8 mouse cellular contexts compared by ENCODE assay signal in genomic region chr15:12066176-12066856, GRCm38 (mm10). TPM values are rescaled to one million over a fixed set of nuclear protein-coding genes. Genes with fewer than 3 reads are reported as not detected.
DNase-seq lines count a peak whose midpoint lies in the region; ATAC-seq and TF ChIP-seq lines count a peak whose summit lies in the region.
"Had no signal": no experiment of that assay in that cellular context is flagged by ENCODE, and none has a peak within 500 bp of the region (broad histone marks: within the 10 kb centered on the region; RNA-seq: fewer than 3 reads in every experiment).

No protein-coding gene starts in this region.

- no peaks in the 10 kb centered on the region for H3K36me3 ChIP-seq in kidney, embryonic 14.5 days (ENCODE audit: control insufficient read depth, insufficient read depth, low read length)
- H3K36me3 ChIP-seq in limb, embryonic 14.5 days (ENCODE audit: control insufficient read depth, insufficient read depth, low read length), result no peaks in the 10 kb centered on the region
- H3K36me3 ChIP-seq in liver, embryonic 11.5 days (ENCODE audit: control insufficient read depth, insufficient read depth, low read length), result no peaks in the 10 kb centered on the region

- H3K4me2 ChIP-seq in kidney, embryonic 14.5 days (replicated peaks; ENCODE audit: low read depth, low read length), result no peak overlapping the region
- no peak overlapping the region for H3K4me2 ChIP-seq in limb, embryonic 14.5 days (replicated peaks; ENCODE audit: low read depth, low read length, severe bottlenecking)
- H3K4me2 ChIP-seq in liver, embryonic 11.5 days, result no peak overlapping the region

- peaks cover 18% of the 10 kb centered on the region for H3K4me1 ChIP-seq in kidney, embryonic 14.5 days (ENCODE audit: control insufficient read depth, insufficient read depth, low read length)
- H3K4me1 ChIP-seq in limb, embryonic 14.5 days (ENCODE audit: control insufficient read depth, insufficient read depth, low read length), result peaks cover 35% of the 10 kb centered on the region
- no peaks in the 10 kb centered on the region for H3K4me1 ChIP-seq in liver, embryonic 11.5 days (replicated peaks; ENCODE audit: control insufficient read depth, insufficient read depth, low read length)

- no peaks in the 10 kb centered on the region for H3K27me3 ChIP-seq in kidney, embryonic 14.5 days (ENCODE audit: control insufficient read depth, insufficient read depth, low read length)
- H3K27me3 ChIP-seq in limb, embryonic 14.5 days (ENCODE audit: control insufficient read depth, insufficient read depth, low read length), result no peaks in the 10 kb centered on the region
- no peaks in the 10 kb centered on the region for H3K27me3 ChIP-seq in liver, embryonic 11.5 days (replicated peaks; ENCODE audit: control insufficient read depth, insufficient read depth, low read length)

- no peak for ATAC-seq in kidney, embryonic 14.5 days (ENCODE audit: low FRiP score, low TSS enrichment)
- peak; percentile 49 for ATAC-seq in limb, embryonic 14.5 days (ENCODE audit: low FRiP score, low read depth)
- ATAC-seq in liver, embryonic 11.5 days (replicated peaks; ENCODE audit: low FRiP score), result no peak

- DNase-seq in brain, adult 2 months (ENCODE audit: low read depth, low spot score), result peak; percentile 71
- peak; percentile 56 to 75 for DNase-seq in cerebellum, postnatal 4 days (ENCODE audit: low spot score in 2 of 2)
- peak; percentile 89 to 91 for DNase-seq in heart, adult 9 months (ENCODE audit: low spot score in 2 of 2)
- DNase-seq in limb, embryonic 14.5 days (ENCODE audit: low spot score), result peak; percentile 80
- peak; percentile 89 to 90 for DNase-seq in right cerebral cortex, postnatal 10 days (ENCODE audit: low spot score in 2 of 2)
- DNase-seq in liver, embryonic 11.5 days (ENCODE audit: low spot score), result no peak

- H3K9me3 ChIP-seq in kidney, embryonic 14.5 days (ENCODE audit: control insufficient read depth, low read length), result peaks cover 5% of the 10 kb centered on the region; the same call in 1 of the 2 replicates
- no peaks in the 10 kb centered on the region for H3K9me3 ChIP-seq in limb, embryonic 14.5 days (ENCODE audit: control insufficient read depth, low read length)
- H3K9me3 ChIP-seq in liver, embryonic 11.5 days (ENCODE audit: control insufficient read depth, low read length), result no peaks in the 10 kb centered on the region; the same call in 1 of the 2 replicates

- 66% methylated on average over 14 of the region's 14 CpGs for WGBS in kidney, embryonic 14.5 days
- WGBS in limb, embryonic 14.5 days, result 44% methylated on average over 14 of the region's 14 CpGs
- WGBS in liver, embryonic 11.5 days, result 78% methylated on average over 14 of the region's 14 CpGs

- TF ChIP-seq POLR2A in limb, embryonic 14.5 days (IDR thresholded peaks at IDR 0.05; ENCODE audit: borderline replicate concordance, extremely low read depth, insufficient read depth, insufficient read length), result no peak

- H3K9ac ChIP-seq in kidney, embryonic 14.5 days (ENCODE audit: low read depth, low read length), result no peak overlapping the region
- no peak overlapping the region for H3K9ac ChIP-seq in limb, embryonic 14.5 days (ENCODE audit: low read depth, low read length, severe bottlenecking)
- H3K9ac ChIP-seq in liver, embryonic 11.5 days (ENCODE audit: low read depth, low read length), result no peak overlapping the region

- H3K27ac ChIP-seq in kidney, embryonic 14.5 days (ENCODE audit: low read depth, low read length), result peak overlapping the region; percentile 60
- peak overlapping the region; percentile 61 for H3K27ac ChIP-seq in limb, embryonic 14.5 days (replicated peaks; ENCODE audit: low read depth, low read length)
- no peak overlapping the region for H3K27ac ChIP-seq in liver, embryonic 11.5 days (ENCODE audit: low read depth, low read length)

- H3K4me3 ChIP-seq in kidney, embryonic 14.5 days (ENCODE audit: low read length), result no peak overlapping the region
- no peak overlapping the region for H3K4me3 ChIP-seq in limb, embryonic 14.5 days (replicated peaks; ENCODE audit: low read length)
- H3K4me3 ChIP-seq in liver, embryonic 11.5 days (ENCODE audit: low read depth, low read length), result no peak overlapping the region
- H3K4me3 ChIP-seq: megakaryocyte, embryonic 14.5 days had no signal

RNA-seq across cellular contexts. Expression of gene Zfr, which starts 51.3 kb away (rescaled TPM):
- 83.8 and 154 TPM in 2 replicates for polyA plus RNA-seq in kidney, embryonic 14.5 days (2014; fragmentation: Nextera tagmentation; extraction: Ambion mirVana)
- polyA plus RNA-seq in limb, embryonic 14.5 days (2012; rRNA removed), result 91.6 and 142 TPM in 2 replicates
- 160 and 166 TPM in 2 replicates for polyA plus RNA-seq in limb, embryonic 14.5 days (2014; fragmentation: Nextera tagmentation; extraction: Ambion mirVana)
- polyA plus RNA-seq in liver, embryonic 11.5 days (2014; fragmentation: Nextera tagmentation; extraction: Ambion mirVana), result 86.0 and 87.3 TPM in 2 replicates
